Mouse (Mus musculus) thymus, adult 18-20 months (tissue): ENCODE data around the gene Cox17.

Experiments used
- DNase-seq, 2 experiments: peaks; one replicate each; pipeline ENCODE4 v3.0.0; 2022; ENCODE audit warnings: mixed read lengths in 2 of 2

The Cox17 gene

DNA sequence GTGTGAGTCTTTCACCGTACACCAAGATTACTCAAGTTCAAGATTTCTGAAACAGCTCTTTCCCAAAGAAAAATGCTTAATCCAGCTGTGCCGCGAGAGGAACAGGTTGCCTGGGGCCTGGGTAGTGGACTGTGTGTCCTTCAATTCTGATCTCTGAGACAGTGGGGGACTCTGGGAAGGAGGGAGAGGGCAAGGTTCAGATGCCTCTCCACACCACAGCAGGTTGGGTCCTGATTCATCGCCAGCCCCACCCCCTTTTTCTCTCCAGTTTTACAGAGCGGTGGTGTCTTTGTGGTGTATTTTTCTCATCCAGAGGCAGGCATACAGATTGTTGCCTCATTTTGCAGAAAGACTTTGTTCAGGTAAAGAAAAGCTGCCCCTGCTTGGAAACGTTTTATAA lies 51.5 kb downstream of the Cox17 start:
- no peak for DNase-seq

DNA sequence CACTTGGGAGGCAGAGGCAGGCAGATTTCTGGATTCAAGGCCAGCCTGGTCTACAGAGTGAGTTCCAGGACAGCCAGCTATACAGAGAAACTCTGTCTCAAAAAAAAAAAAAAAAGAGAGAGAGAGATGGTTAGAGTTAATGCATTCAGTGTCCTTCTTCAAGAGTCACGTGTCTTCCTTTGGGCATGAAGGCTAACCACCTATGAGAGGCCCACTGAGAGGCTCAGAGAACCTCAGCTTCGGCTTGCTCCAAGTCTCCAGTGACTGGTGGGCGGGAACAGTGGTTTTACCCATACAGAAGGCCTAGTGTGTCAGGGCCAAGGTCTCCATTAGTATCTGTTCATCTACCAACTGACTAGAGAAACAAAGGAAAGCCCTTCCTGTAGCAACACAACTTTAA lies 52.3 kb downstream of the Cox17 start:
- no peak for DNase-seq

DNA sequence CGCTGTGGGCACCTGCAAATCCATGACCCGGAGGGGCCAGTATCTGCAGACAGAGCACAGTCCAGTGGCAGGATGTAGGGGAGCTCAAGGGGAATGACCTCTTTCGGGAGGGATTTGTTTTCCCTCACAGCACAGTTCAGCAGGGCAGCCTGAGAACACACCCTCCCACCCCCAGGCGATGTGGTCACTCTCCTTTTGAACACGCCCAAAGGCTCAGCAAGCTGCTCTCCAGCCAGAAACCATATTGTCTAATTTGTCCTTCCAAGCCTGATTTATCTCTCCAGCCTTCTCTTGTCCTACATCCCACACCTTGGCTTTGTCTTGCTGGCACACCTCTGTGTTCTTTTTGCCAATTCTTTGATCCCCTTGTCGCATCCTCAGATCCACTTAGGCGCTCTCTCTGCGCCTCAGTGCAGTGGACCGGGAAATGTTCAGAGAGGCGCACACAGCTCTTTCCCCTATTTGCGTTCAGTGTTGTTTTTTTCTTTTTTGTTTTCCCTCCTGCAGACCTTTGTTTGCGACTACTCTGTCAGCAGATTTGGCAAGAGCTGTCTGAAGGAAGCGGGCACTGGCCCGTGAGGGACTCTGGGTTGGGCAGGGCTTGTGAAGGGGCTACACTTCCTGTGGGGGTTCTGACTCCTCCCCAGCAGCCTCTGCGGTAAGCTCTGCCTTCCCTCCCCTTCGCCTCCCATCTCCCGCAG lies 52.9 kb downstream of the Cox17 start:
- peak; percentile 43 to 53 for DNase-seq

DNA sequence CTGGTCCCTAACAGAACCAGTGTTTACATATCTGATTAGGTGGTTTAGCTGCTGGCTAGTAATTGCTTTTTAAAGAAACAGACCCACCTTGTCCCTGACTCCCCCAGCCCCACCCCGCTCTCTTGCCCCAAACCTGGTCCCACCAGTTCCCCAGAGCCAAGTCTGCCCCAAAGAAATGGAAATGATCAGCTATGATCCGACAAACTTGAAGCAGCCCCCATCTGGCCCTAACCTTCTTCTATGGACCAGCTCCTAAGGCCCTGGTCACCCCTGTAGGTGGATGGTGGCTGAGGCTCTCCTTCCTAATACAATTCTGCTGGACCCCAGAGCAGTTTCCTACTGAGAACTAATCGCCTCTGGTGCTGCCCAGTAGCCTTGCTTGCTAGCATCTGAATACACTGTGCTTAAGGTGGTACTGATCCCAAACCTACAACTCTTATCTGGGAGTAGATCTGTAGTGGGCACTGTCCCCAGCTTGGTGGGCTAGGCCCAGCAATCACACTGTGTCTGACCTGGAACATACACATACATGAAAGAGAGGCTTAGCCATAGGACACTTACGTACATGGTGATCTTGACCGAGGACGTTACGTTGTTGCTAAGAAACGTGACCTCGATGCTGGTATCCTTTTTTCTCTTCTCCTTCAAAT lies 53.6 kb downstream of the Cox17 start:
- DNase-seq: no peak

DNA sequence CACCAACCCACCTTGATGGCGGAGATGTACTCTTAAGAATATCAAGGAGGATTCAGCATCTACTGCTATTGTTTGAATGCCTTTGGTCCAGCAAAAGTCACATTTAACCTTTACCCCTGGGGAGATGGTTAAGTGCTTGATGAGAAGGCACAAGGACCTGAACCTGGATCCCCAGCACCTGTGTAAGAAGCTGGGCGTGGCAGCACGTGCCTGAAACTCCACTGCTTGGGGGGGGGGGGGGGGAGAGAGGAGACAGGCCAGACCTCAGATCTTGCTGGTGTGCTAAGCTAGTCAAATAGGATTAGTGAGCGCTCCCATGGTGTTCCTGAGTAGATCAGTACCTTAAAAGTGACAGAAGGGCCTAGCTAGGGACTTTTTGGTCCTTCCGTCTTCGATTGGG lies 54.7 kb downstream of the Cox17 start:
- no peak for DNase-seq
